In genomic region chr1:59236856-59237441, GRCm38 (mm10) we compare ENCODE assay signal across 8 mouse cellular contexts. TPM values are rescaled to one million over a fixed set of nuclear protein-coding genes. Genes with fewer than 3 reads are reported as not detected.
DNase-seq lines count a peak whose midpoint lies in the region; ATAC-seq and TF ChIP-seq lines count a peak whose summit lies in the region.

Gene Als2, minus strand, starts transcription at chr1:59237231.

- peak; percentile 91 for ATAC-seq in frontal cortex, adult (ENCODE audit: low TSS enrichment)
- peak; percentile 97 for ATAC-seq in lung, postnatal 0 days

- 0 out of 2 replicates have a peak, but pooled peaks have one; percentile 2 for TF ChIP-seq CTCF in lung, postnatal 0 days (IDR thresholded peaks at IDR 0.05)

- no peak for TF ChIP-seq EP300 in lung, postnatal 0 days (IDR thresholded peaks at IDR 0.05)

- H3K4me1 ChIP-seq in hindbrain, embryonic 10.5 days (replicated peaks): peaks cover 17% of the 10 kb centered on the region; the same call in 1 of the 2 replicates
- H3K4me1 ChIP-seq in lung, postnatal 0 days (ENCODE audit: insufficient read depth, low read depth, low read length): no peaks in the 10 kb centered on the region

- H3K27ac ChIP-seq in hindbrain, embryonic 10.5 days: peak within 1 kb of the TSS; percentile 92
- H3K27ac ChIP-seq in lung, postnatal 0 days (ENCODE audit: low read length): peak within 1 kb of the TSS; percentile 63

- H3K4me3 ChIP-seq in hindbrain, embryonic 10.5 days: peak within 1 kb of the TSS; percentile 90
- H3K4me3 ChIP-seq in lung, postnatal 0 days (ENCODE audit: low read depth, low read length): peak within 1 kb of the TSS; percentile 87

- H3K27me3 ChIP-seq in hindbrain, embryonic 10.5 days (ENCODE audit: insufficient read depth, poor library complexity, severe bottlenecking): no peaks in the 10 kb centered on the region
- H3K27me3 ChIP-seq in lung, postnatal 0 days (replicated peaks; ENCODE audit: insufficient read depth, low read length): no peaks in the 10 kb centered on the region

- no peaks in the 10 kb centered on the region for H3K36me3 ChIP-seq in hindbrain, embryonic 10.5 days
- no peaks in the 10 kb centered on the region for H3K36me3 ChIP-seq in lung, postnatal 0 days (ENCODE audit: insufficient read depth, low read length)

- DNase-seq in MN1 (ENCODE audit: low spot score): peak; percentile 97
- DNase-seq in cerebellum, adult 9-10 months: peak; percentile 98
- peak; percentile 99 for DNase-seq in hindbrain, embryonic 10.5 days (ENCODE audit: low spot score)
- DNase-seq in layer of hippocampus, adult 9-11 months: peak; percentile 98
- DNase-seq in lung, postnatal 0 days (ENCODE audit: low spot score): peak; percentile 97
- DNase-seq in ovary, postnatal 14 days (ENCODE audit: low spot score): peak; percentile 99
- peak; percentile 99 for DNase-seq in thymus, postnatal 14 days

- peak within 1 kb of the TSS; percentile 64 for H3K9ac ChIP-seq in lung, postnatal 0 days (replicated peaks; ENCODE audit: low read depth)

- H3K9me3 ChIP-seq in hindbrain, embryonic 10.5 days: 0 out of 2 replicates have a peak, but pooled peaks cover 2% of the 10 kb centered on the region
- H3K9me3 ChIP-seq in lung, postnatal 0 days (ENCODE audit: low read length): no peaks in the 10 kb centered on the region

- H3K4me2 ChIP-seq in lung, postnatal 0 days (replicated peaks; ENCODE audit: low read depth, low read length): peak within 1 kb of the TSS; percentile 81

- WGBS in hindbrain, embryonic 10.5 days: under 1% methylated on average over 58 of the region's 58 CpGs
- WGBS in lung, postnatal 0 days: under 1% methylated on average over 53 of the region's 58 CpGs

RNA-seq across cellular contexts. Expression of gene Als2, which starts in this region (rescaled TPM):
- 17.5 and 18.0 TPM in 2 replicates for polyA plus RNA-seq in hindbrain, embryonic 10.5 days (2016; fragmentation: Nextera tagmentation; extraction: Ambion mirVana)
- polyA plus RNA-seq in lung, postnatal 0 days (2015; fragmentation: Nextera tagmentation; extraction: Ambion mirVana): 3.4 and 4.0 TPM in 2 replicates

Comparison
In these comparisons a context has a peak if more than half of its experiments do, and no peak if none do; other contexts are left out.
1. Peak in every context shown above with its lines: DNase-seq, ATAC-seq, H3K4me3 ChIP-seq and H3K27ac ChIP-seq.